Mouse (Mus musculus): ENCODE measurements around the gene St3gal5. TPM values are rescaled to one million over a fixed set of nuclear protein-coding genes. Genes with fewer than 3 reads are reported as not detected.
A peak's percentile ranks its signal among the peaks of the same experiment; 100 is the strongest.

Gene St3gal5
- polyA plus RNA-seq, 1 experiment = 28.1 TPM

- Histone ChIP-seq H3K9me3 (replicated peaks; ENCODE audit: control insufficient read depth, insufficient read depth, low read length, poor library complexity, severe bottlenecking) (no peaks in the 10 kb centered on the region), H3K27me3 (ENCODE audit: control insufficient read depth, insufficient read depth, low read length, poor library complexity, severe bottlenecking) (no peaks in the 10 kb centered on the region), H3K9ac (ENCODE audit: low read depth, poor library complexity, severe bottlenecking) (no peak overlapping the region), H3K4me3 (ENCODE audit: low read depth, low read length) (no peak overlapping the region), H3K36me3 (ENCODE audit: control insufficient read depth, insufficient read depth, low read length, poor library complexity, severe bottlenecking) (no peaks in the 10 kb centered on the region), H3K4me1 (ENCODE audit: control insufficient read depth, insufficient read depth, low read length) (no peaks in the 10 kb centered on the region), H3K27ac (ENCODE audit: insufficient read depth, low read length) (no peak overlapping the region)
- TF ChIP-seq EP300 (IDR thresholded peaks at IDR 0.05; ENCODE audit: insufficient read depth, low read depth, low read length) = no peak
- TF ChIP-seq POLR2A (IDR thresholded peaks at IDR 0.05; ENCODE audit: insufficient read depth, low read length) = no peak
- no peak for TF ChIP-seq CTCF (IDR thresholded peaks at IDR 0.05; ENCODE audit: low read depth, low read length)
Observed at GRCm38 (mm10) chr6:72162155-72162890, 64.9 kb downstream of the St3gal5 start.

GRCm38 (mm10) chr6:72164321-72165275, 67.2 kb downstream of the St3gal5 start:
- Histone ChIP-seq H3K4me3 (ENCODE audit: low read depth, low read length) (no peak overlapping the region), H3K9ac (ENCODE audit: low read depth, poor library complexity, severe bottlenecking) (no peak overlapping the region), H3K4me1 (ENCODE audit: control insufficient read depth, insufficient read depth, low read length) (no peaks in the 10 kb centered on the region), H3K27ac (ENCODE audit: insufficient read depth, low read length) (no peak overlapping the region), H3K9me3 (replicated peaks; ENCODE audit: control insufficient read depth, insufficient read depth, low read length, poor library complexity, severe bottlenecking) (no peaks in the 10 kb centered on the region), H3K27me3 (ENCODE audit: control insufficient read depth, insufficient read depth, low read length, poor library complexity, severe bottlenecking) (no peaks in the 10 kb centered on the region), H3K36me3 (ENCODE audit: control insufficient read depth, insufficient read depth, low read length, poor library complexity, severe bottlenecking) (no peaks in the 10 kb centered on the region)
- TF ChIP-seq CTCF (IDR thresholded peaks at IDR 0.05; ENCODE audit: low read depth, low read length) = peak; percentile 89
- 0 out of 2 replicates have a peak, but pooled peaks have one; percentile 6 for TF ChIP-seq EP300 (IDR thresholded peaks at IDR 0.05; ENCODE audit: insufficient read depth, low read depth, low read length)
- TF ChIP-seq POLR2A (IDR thresholded peaks at IDR 0.05; ENCODE audit: insufficient read depth, low read length) = no peak

- Histone ChIP-seq H3K9me3 (replicated peaks; ENCODE audit: control insufficient read depth, insufficient read depth, low read length, poor library complexity, severe bottlenecking) (no peaks in the 10 kb centered on the region), H3K9ac (ENCODE audit: low read depth, poor library complexity, severe bottlenecking) (no peak overlapping the region), H3K36me3 (ENCODE audit: control insufficient read depth, insufficient read depth, low read length, poor library complexity, severe bottlenecking) (no peaks in the 10 kb centered on the region), H3K27ac (ENCODE audit: insufficient read depth, low read length) (no peak overlapping the region), H3K4me3 (ENCODE audit: low read depth, low read length) (no peak overlapping the region), H3K27me3 (ENCODE audit: control insufficient read depth, insufficient read depth, low read length, poor library complexity, severe bottlenecking) (no peaks in the 10 kb centered on the region), H3K4me1 (ENCODE audit: control insufficient read depth, insufficient read depth, low read length) (no peaks in the 10 kb centered on the region)
- TF ChIP-seq POLR2A (IDR thresholded peaks at IDR 0.05; ENCODE audit: insufficient read depth, low read length) (no peak), EP300 (IDR thresholded peaks at IDR 0.05; ENCODE audit: insufficient read depth, low read depth, low read length) (no peak), CTCF (IDR thresholded peaks at IDR 0.05; ENCODE audit: low read depth, low read length) (no peak)
Observed at GRCm38 (mm10) chr6:72165907-72166306, 68.5 kb downstream of the St3gal5 start.

- no peak overlapping the region for H3K9ac ChIP-seq (ENCODE audit: low read depth, poor library complexity, severe bottlenecking)
- H3K4me1 ChIP-seq (ENCODE audit: control insufficient read depth, insufficient read depth, low read length) = no peaks in the 10 kb centered on the region
- no peaks in the 10 kb centered on the region for H3K27me3 ChIP-seq (ENCODE audit: control insufficient read depth, insufficient read depth, low read length, poor library complexity, severe bottlenecking)
- H3K9me3 ChIP-seq (replicated peaks; ENCODE audit: control insufficient read depth, insufficient read depth, low read length, poor library complexity, severe bottlenecking) = no peaks in the 10 kb centered on the region
- no peak for TF ChIP-seq POLR2A (IDR thresholded peaks at IDR 0.05; ENCODE audit: insufficient read depth, low read length)
- TF ChIP-seq EP300 (IDR thresholded peaks at IDR 0.05; ENCODE audit: insufficient read depth, low read depth, low read length) = no peak
- H3K4me3 ChIP-seq (ENCODE audit: low read depth, low read length) = no peak overlapping the region
- no peaks in the 10 kb centered on the region for H3K36me3 ChIP-seq (ENCODE audit: control insufficient read depth, insufficient read depth, low read length, poor library complexity, severe bottlenecking)
- H3K27ac ChIP-seq (ENCODE audit: insufficient read depth, low read length) = no peak overlapping the region
Observed at GRCm38 (mm10) chr6:72171391-72171790, 74.0 kb downstream of the St3gal5 start.

GRCm38 (mm10) chr6:72173350-72173749, 76.0 kb downstream of the St3gal5 start:
- no peak overlapping the region for H3K4me3 ChIP-seq (ENCODE audit: low read depth, low read length)

More at GRCm38 (mm10) chr6:72173350-72173749, 76.0 kb downstream of the St3gal5 start:
- no peaks in the 10 kb centered on the region for H3K27me3 ChIP-seq (ENCODE audit: control insufficient read depth, insufficient read depth, low read length, poor library complexity, severe bottlenecking)
- no peaks in the 10 kb centered on the region for H3K4me1 ChIP-seq (ENCODE audit: control insufficient read depth, insufficient read depth, low read length)
- TF ChIP-seq CTCF (IDR thresholded peaks at IDR 0.05; ENCODE audit: low read depth, low read length) (no peak), EP300 (IDR thresholded peaks at IDR 0.05; ENCODE audit: insufficient read depth, low read depth, low read length) (no peak), POLR2A (IDR thresholded peaks at IDR 0.05; ENCODE audit: insufficient read depth, low read length) (no peak)
- H3K9me3 ChIP-seq (replicated peaks; ENCODE audit: control insufficient read depth, insufficient read depth, low read length, poor library complexity, severe bottlenecking) = no peaks in the 10 kb centered on the region
- H3K36me3 ChIP-seq (ENCODE audit: control insufficient read depth, insufficient read depth, low read length, poor library complexity, severe bottlenecking) = no peaks in the 10 kb centered on the region
- H3K9ac ChIP-seq (ENCODE audit: low read depth, poor library complexity, severe bottlenecking) = no peak overlapping the region
- H3K27ac ChIP-seq (ENCODE audit: insufficient read depth, low read length) = no peak overlapping the region
